Mouse (Mus musculus) forebrain, embryonic 16.5 days (tissue): ENCODE measurements around the gene Sar1b. TPM values are rescaled to one million over a fixed set of nuclear protein-coding genes. Genes with fewer than 3 reads are reported as not detected.

Experiments
- ATAC-seq: fragments of 200-750 bp; cut with Nextera tagmentation; 2 replicates; pipeline ENCODE4 v1.8.0; 2017; ENCODE audit warnings: mild to moderate bottlenecking, moderate library complexity
- H3K27ac ChIP-seq: fragments of 300-500 bp; sonication (generic); 2 replicates; pipeline ENCODE4 v1.5.1; 2014; ENCODE audit warnings: low read length, control low read depth
- H3K27me3 ChIP-seq: fragments of 300-500 bp; sonication (generic); replicated peaks from 2 replicates; pipeline ENCODE4 v1.6.1; 2014; ENCODE audit warnings: low read length; ENCODE audit not compliant: control insufficient read depth, insufficient read depth
- H3K36me3 ChIP-seq: fragments of 300-500 bp; sonication (generic); 2 replicates; pipeline ENCODE4 v1.6.1; 2014; ENCODE audit not compliant: control insufficient read depth, insufficient read depth
- H3K4me1 ChIP-seq: fragments of 300-500 bp; sonication (generic); replicated peaks from 2 replicates; pipeline ENCODE4 v1.6.1; 2014; ENCODE audit warnings: low read length; ENCODE audit not compliant: control insufficient read depth, insufficient read depth
- H3K4me2 ChIP-seq: fragments of 300-500 bp; sonication (generic); 2 replicates; pipeline ENCODE4 v1.6.1; 2014; ENCODE audit warnings: mild to moderate bottlenecking, low read length, control low read depth
- H3K4me3 ChIP-seq: fragments of 300-500 bp; sonication (generic); replicated peaks from 2 replicates; pipeline ENCODE4 v1.5.1; 2014; ENCODE audit warnings: mild to moderate bottlenecking, low read length, control low read depth
- H3K9ac ChIP-seq: fragments of 300-500 bp; sonication (generic); replicated peaks from 2 replicates; pipeline ENCODE4 v1.6.1; 2014; ENCODE audit warnings: low read depth, low read length, control low read depth
- H3K9me3 ChIP-seq: fragments of 300-500 bp; sonication (generic); 2 replicates; pipeline ENCODE4 v1.6.1; 2016; ENCODE audit warnings: low read length; ENCODE audit not compliant: control insufficient read depth
- WGBS: fragments of 180-500 bp; shearing (Covaris S2); extraction: QIAGEN DNeasy Blood & Tissue Kit; methylation state at CpG from one replicate; pipeline ENCODE4 v1.1.7; 2014; 5-methylcytosine and 5-hydroxymethylcytosine counted together
- polyA plus RNA-seq: library from polyadenylated mRNA; unstranded; fragments of >200 nt; fragmentation: Nextera tagmentation; extraction: Ambion mirVana; gene quantifications from 2 replicates; pipeline ENCODE4 v1.2.1, GENCODE M21; 2015

Sar1b gene
- polyA plus RNA-seq, 1 experiment from 2014 or later = 158 TPM

- H3K4me2 ChIP-seq = no peak overlapping the region
- H3K36me3 ChIP-seq = no peaks in the 10 kb centered on the region
- H3K27ac ChIP-seq = no peak overlapping the region
- H3K9me3 ChIP-seq = no peaks in the 10 kb centered on the region
- 34% methylated on average over 11 of the region's 11 CpGs for WGBS
- H3K9ac ChIP-seq = no peak overlapping the region
- no peaks in the 10 kb centered on the region for H3K4me1 ChIP-seq
- no peak for ATAC-seq
- H3K4me3 ChIP-seq = no peak overlapping the region
- no peaks in the 10 kb centered on the region for H3K27me3 ChIP-seq
These were observed 57.4 kb downstream of the Sar1b start for GRCm38 (mm10) chr11:51820861-51821260.

GRCm38 (mm10) chr11:51822736-51823135 lies 59.2 kb downstream of the Sar1b start:
- 39% methylated on average over 4 of the region's 4 CpGs for WGBS
- Histone ChIP-seq H3K9me3 (no peaks in the 10 kb centered on the region), H3K4me3 (no peak overlapping the region)

GRCm38 (mm10) chr11:51823271-51823670 lies 59.8 kb downstream of the Sar1b start:
- H3K27me3 ChIP-seq = no peaks in the 10 kb centered on the region
- WGBS = 84% methylated on average over 11 of the region's 11 CpGs
- no peak for ATAC-seq
- no peak overlapping the region for H3K4me3 ChIP-seq
- H3K9ac ChIP-seq = no peak overlapping the region
- H3K27ac ChIP-seq = no peak overlapping the region
- no peaks in the 10 kb centered on the region for H3K36me3 ChIP-seq
- H3K9me3 ChIP-seq = no peaks in the 10 kb centered on the region
- H3K4me2 ChIP-seq = no peak overlapping the region
- no peaks in the 10 kb centered on the region for H3K4me1 ChIP-seq

More at GRCm38 (mm10) chr11:51822736-51823135, 59.2 kb downstream of the Sar1b start:
- H3K4me1 ChIP-seq = no peaks in the 10 kb centered on the region
- no peak for ATAC-seq
- no peak overlapping the region for H3K4me2 ChIP-seq
- no peaks in the 10 kb centered on the region for H3K27me3 ChIP-seq
- no peaks in the 10 kb centered on the region for H3K36me3 ChIP-seq
- H3K9ac ChIP-seq = no peak overlapping the region
- no peak overlapping the region for H3K27ac ChIP-seq

GRCm38 (mm10) chr11:51823963-51824753 lies 60.7 kb downstream of the Sar1b start:
- H3K27ac ChIP-seq = no peak overlapping the region
- no peak overlapping the region for H3K4me3 ChIP-seq
- no peaks in the 10 kb centered on the region for H3K36me3 ChIP-seq
- no peaks in the 10 kb centered on the region for H3K4me1 ChIP-seq
- WGBS = 87% methylated on average over 3 of the region's 3 CpGs
- H3K9ac ChIP-seq = no peak overlapping the region
- H3K27me3 ChIP-seq = no peaks in the 10 kb centered on the region
- no peak overlapping the region for H3K4me2 ChIP-seq
- ATAC-seq = no peak
- H3K9me3 ChIP-seq = no peaks in the 10 kb centered on the region

GRCm38 (mm10) chr11:51824867-51825424 lies 61.5 kb downstream of the Sar1b start:
- ATAC-seq = no peak
- H3K9ac ChIP-seq = no peak overlapping the region
- H3K4me3 ChIP-seq = no peak overlapping the region
- H3K9me3 ChIP-seq = no peaks in the 10 kb centered on the region
- H3K36me3 ChIP-seq = no peaks in the 10 kb centered on the region
- no peaks in the 10 kb centered on the region for H3K4me1 ChIP-seq
- no peak overlapping the region for H3K4me2 ChIP-seq
- no peaks in the 10 kb centered on the region for H3K27me3 ChIP-seq
- H3K27ac ChIP-seq = no peak overlapping the region
- WGBS = 91% methylated on average over 19 of the region's 19 CpGs

- peaks cover 5% of the 10 kb centered on the region; the same call in 1 of the 2 replicates for H3K4me1 ChIP-seq
- no peaks in the 10 kb centered on the region for H3K36me3 ChIP-seq
- H3K4me2 ChIP-seq = no peak overlapping the region
- no peaks in the 10 kb centered on the region for H3K9me3 ChIP-seq
- peak; percentile 83 for ATAC-seq
- no peaks in the 10 kb centered on the region for H3K27me3 ChIP-seq
- H3K9ac ChIP-seq = no peak overlapping the region
- no peak overlapping the region for H3K27ac ChIP-seq
- no peak overlapping the region for H3K4me3 ChIP-seq
- WGBS = 54% methylated on average over 4 of the region's 4 CpGs
These were observed 68.7 kb downstream of the Sar1b start for GRCm38 (mm10) chr11:51831962-51832909.

GRCm38 (mm10) chr11:51832992-51833391 lies 69.5 kb downstream of the Sar1b start:
- no peaks in the 10 kb centered on the region for H3K9me3 ChIP-seq
- H3K9ac ChIP-seq = no peak overlapping the region
- no peak overlapping the region for H3K4me2 ChIP-seq

GRCm38 (mm10) chr11:51833393-51834066 lies 70.0 kb downstream of the Sar1b start:
- no peak for ATAC-seq
- Histone ChIP-seq H3K27ac (no peak overlapping the region), H3K27me3 (no peaks in the 10 kb centered on the region), H3K36me3 (no peaks in the 10 kb centered on the region), H3K9ac (no peak overlapping the region), H3K9me3 (no peaks in the 10 kb centered on the region), H3K4me1 (peaks cover 5% of the 10 kb centered on the region; the same call in 1 of the 2 replicates), H3K4me2 (no peak overlapping the region), H3K4me3 (no peak overlapping the region)
- WGBS = 89% methylated on average over 10 of the region's 10 CpGs

More at GRCm38 (mm10) chr11:51832992-51833391, 69.5 kb downstream of the Sar1b start:
- WGBS = 73% methylated on average over 5 of the region's 5 CpGs
- Histone ChIP-seq H3K4me3 (no peak overlapping the region), H3K27ac (no peak overlapping the region), H3K4me1 (peaks cover 5% of the 10 kb centered on the region; the same call in 1 of the 2 replicates), H3K36me3 (no peaks in the 10 kb centered on the region), H3K27me3 (no peaks in the 10 kb centered on the region)
- ATAC-seq = no peak
